Mouse (Mus musculus): ENCODE measurements around the gene Clec2l.

Gene Clec2l

DNA sequence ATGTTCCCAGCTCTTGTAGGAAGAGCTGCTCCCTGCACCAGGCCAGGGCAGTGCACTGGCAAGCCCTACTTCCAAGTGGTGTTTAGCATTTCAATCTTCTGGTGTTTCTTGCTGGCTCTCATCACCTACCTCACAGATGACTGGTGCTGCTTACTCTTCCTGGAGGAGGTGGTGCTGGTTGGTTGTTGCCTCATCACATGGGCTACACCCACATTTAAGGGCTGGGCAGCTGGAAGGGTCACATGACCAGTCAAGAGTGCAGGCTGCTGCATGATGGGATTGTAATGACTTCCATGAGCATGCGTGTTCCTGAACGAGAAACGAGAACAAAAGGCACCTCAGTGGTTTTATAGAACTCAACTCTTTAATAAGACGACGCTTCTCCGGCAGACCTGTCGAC, 55.8 kb downstream of the Clec2l start:
- no peak for DNase-seq (ENCODE audit: low spot score)

DNA sequence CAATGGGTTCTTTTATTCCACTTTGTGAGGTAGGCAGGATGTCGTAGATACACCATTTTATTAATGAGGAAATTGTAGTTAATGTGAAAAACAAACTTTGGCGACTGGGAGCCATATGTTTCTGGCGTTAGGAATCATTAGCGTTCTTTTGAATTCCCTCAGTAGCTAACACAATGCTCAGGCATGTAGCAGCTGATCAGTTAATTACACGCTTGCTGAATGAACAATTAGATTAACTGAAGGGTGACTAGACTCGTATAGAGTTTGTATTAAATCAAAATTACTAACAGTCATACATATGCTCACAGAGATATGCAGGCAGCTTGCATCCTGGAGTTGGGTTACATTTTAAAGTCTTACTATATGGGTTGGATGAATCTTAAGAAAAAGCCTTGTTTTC, 56.4 kb downstream of the Clec2l start:
- no peak for DNase-seq (ENCODE audit: low spot score)

GRCm38 (mm10) chr6:38721361-38721760, 58.5 kb downstream of the Clec2l start:
- DNase-seq (ENCODE audit: low spot score): no peak

GRCm38 (mm10) chr6:38725515-38725914, 62.6 kb downstream of the Clec2l start:
- no peak for DNase-seq (ENCODE audit: low spot score)
